Mouse (Mus musculus) ovary, postnatal 14 days (tissue): Measurements from ENCODE around the gene Nbl1.

ENCODE experiments used
- DNase-seq: peaks from one replicate; pipeline ENCODE4 v3.0.0; 2022; ENCODE audit warnings: low spot score

Gene Nbl1

GRCm38 (mm10) chr4:139092356-139093195 lies at the start of gene Nbl1:
TSS of gene Nbl1 (minus strand) at chr4:139092993.
- DNase-seq: peak; percentile 62

DNA sequence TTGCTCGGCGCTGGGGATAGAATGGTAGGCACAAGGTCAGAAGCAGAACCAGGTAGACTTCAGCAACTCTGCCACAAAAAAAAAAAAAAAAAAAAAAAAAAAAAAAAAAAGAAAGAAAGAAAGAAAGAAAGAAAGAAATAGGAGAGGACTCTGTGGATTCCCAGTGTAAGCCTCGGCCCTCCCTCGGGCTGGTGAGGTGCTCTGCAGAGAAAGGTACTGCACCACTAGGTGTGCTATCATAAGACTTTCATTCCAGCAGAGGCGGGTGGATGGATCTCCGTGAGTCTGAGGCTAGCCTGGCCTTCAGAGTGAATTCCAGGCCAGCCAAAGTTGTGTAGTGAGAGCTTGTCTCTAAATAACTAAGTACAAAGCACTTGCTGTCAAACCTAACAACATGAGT lies 49.0 kb upstream of the Nbl1 start:
- DNase-seq: no peak

GRCm38 (mm10) chr4:139140267-139140666 lies 47.5 kb upstream of the Nbl1 start:
- DNase-seq: no peak

GRCm38 (mm10) chr4:139136011-139136410 lies 43.2 kb upstream of the Nbl1 start:
- DNase-seq: no peak

DNA sequence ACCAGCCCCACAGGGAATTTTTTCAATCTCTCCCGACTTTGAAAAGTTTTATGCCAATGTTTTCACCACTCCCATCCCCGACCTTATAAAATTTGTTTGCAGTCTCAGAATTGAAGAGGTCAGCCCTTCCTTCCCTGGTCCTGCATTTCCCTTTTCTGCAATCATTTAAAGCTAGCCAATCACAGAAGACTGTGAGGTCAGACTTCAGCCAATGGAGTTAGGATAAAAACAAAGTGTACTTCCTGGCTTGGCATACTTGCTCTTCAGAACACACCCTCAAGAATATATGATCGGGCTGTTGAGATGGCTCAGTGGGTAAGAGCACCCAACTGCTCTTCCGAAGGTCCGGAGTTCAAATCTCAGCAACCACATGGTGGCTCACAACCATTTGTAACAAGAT lies 40.3 kb upstream of the Nbl1 start:
- no peak for DNase-seq

GRCm38 (mm10) chr4:139131858-139132672 lies 39.3 kb upstream of the Nbl1 start:
- DNase-seq: no peak

- peak; percentile 96 for DNase-seq
Measured at GRCm38 (mm10) chr4:139130701-139131549, 38.1 kb upstream of the Nbl1 start, which contains the start of gene Minos1. TSS of gene Minos1 (minus strand) at chr4:139131113.

DNA sequence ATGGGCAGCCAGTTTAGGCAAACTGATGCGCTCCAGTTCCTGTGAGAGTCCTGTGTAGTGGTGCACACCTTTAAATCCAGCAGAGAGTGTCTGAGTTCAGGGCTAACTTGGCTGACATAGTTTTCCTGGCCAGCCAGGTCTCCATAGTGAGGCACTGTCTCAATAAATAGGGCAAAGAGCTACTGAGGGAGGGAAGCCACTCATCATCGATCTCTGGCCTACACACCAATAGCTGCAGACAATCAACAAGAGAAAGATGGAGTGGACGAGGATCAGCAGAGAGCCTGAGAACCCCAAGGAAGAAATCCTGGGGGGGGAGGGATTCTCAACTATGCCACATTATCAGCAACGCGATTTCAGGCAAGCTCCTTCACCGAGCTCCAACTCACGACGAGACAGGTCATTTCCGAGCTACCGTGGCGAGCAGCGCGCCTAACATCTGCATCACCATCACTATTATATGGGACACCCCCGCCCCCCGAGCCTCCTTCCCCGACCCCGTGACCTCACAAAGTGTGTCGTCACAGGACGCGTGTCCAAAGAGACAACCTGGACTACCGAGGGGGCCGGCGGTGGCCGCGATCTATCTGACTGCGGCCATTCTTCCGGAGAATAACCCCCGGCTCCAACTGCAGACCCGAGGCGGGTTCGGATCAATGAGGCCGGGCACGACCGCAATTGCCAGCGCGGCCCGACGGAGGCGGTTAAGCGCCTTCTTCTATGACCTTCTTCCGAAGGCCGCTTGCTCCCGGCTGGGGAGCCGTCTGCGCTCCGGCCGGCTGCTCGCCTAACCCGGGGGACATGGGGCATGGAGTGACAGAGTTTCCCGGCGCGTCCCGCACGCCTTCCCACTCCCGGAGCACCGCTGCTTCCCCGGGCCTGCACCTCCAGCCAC lies 37.3 kb upstream of the Nbl1 start:
- DNase-seq: no peak

- no peak for DNase-seq
Measured at GRCm38 (mm10) chr4:139126475-139126874, 33.7 kb upstream of the Nbl1 start.

GRCm38 (mm10) chr4:139124940-139125339 lies 32.1 kb upstream of the Nbl1 start:
- no peak for DNase-seq

GRCm38 (mm10) chr4:139122557-139122956 lies 29.8 kb upstream of the Nbl1 start:
- no peak for DNase-seq

DNA sequence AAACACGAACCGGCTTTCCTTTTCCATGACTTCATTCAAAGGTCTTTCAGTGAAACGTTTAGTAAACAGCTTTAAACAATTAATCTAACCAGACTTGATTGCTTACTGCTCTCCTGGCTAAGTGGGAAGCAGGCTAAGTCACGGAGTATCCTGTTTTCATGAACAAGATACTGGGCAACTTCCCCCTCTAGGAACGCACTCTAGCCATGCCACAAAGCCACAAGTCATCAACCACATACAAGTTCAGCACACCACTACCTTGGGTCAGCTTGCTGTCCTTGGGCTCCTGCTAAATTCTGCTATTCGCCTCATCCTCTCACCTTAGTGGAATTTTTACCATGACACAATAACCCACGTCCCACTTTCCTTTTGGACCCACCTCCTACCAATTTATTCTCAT lies 28.2 kb upstream of the Nbl1 start:
- DNase-seq: no peak

DNA sequence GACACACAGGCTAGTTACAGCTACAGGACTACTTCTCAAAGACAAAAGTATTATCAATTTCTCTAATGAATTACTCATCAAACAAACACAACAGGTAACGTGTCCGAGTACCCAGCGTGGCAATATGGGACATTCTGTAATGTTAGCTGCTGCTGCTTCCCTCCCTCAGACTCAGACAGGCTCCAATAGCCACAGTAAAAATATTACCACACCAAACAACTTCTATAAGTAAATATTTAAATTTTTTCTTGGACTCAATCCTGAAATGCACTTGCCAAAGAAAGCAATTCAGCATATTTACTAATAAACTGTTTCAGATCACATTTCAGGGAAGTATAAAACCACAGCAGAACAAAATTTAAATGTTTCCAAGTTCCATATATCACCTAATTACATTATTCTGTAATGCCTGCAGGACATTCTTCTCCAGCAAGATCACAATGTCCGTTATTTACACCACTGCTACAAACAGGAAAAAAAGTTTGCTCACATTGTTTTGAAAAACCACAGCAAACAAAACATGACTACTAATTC lies 27.6 kb upstream of the Nbl1 start:
- DNase-seq: no peak

- DNase-seq: no peak
Measured at GRCm38 (mm10) chr4:139116356-139117063, 23.7 kb upstream of the Nbl1 start.

DNA sequence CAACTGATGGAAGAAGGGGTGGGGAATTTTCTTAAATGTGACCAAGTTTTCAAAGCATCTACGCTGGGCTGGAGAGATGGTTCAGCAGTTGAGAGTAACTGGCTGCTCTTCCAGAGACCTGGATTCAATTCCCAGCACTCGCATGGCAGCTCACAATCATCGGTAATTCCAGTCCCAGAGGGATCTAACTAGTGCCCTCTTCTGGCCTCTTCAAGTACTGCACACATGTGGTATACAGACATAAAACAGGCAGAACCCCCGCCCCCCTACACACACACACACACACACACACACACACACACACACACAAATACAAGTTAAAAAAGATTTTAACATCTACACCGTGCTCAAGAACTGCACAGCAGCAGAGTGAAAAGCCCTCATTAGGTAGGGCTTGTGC lies 22.9 kb upstream of the Nbl1 start:
- DNase-seq: no peak

DNA sequence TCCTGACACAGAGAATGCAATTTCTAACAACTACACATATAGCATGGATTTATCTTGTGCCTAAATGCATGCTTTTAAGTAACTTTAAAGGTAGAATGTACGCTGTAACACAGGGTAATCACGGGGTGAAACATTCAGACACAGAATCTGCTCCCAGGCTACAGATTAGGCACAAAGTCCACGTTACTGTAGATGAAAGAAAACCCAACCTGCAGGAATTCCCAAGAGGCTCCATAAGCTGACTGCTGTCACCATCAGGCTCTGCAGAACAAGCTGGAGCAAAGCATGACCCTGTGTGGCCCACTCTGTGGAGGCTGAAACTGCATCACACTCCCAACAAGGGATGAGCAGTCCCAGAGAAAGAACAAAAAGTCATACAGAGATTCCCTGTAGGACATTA lies 19.7 kb upstream of the Nbl1 start:
- no peak for DNase-seq

GRCm38 (mm10) chr4:139111421-139111820 lies 18.6 kb upstream of the Nbl1 start:
- DNase-seq: no peak

- DNase-seq: no peak
Measured at GRCm38 (mm10) chr4:139110858-139111257, 18.1 kb upstream of the Nbl1 start.

DNA sequence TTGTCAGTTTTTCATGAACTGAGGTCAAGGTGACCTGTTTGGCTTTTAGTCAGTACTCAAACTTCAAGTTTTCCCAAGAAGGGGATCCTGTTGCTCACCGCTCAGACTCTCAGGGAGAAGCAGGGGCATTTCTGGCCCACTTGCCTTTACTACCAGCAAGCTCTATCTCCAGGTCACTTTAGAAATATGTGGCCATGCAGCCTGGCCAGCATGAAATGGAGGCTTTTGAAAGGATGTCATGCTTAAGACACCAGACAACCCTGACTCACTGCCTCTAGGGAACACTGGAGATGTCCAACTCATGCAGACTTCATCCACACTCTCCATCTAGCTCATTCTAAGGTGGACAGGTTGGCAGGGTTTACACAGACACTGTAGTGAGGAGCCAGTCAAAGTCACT lies 12.7 kb upstream of the Nbl1 start:
- DNase-seq: no peak

GRCm38 (mm10) chr4:139101546-139101945 lies 8.8 kb upstream of the Nbl1 start:
- no peak for DNase-seq
